Mouse (Mus musculus): Measurements from ENCODE around the gene Zfyve28. TPM values are rescaled to one million over a fixed set of nuclear protein-coding genes. Genes with fewer than 3 reads are reported as not detected.

Zfyve28 gene
- total RNA-seq, 2 experiments from 2014 or later, result 0.68 to 0.83 TPM

GRCm38 (mm10) chr5:34252967-34253519 is 35.2 kb downstream of the Zfyve28 start:
- intact Hi-C loops (cut with DNase I), result no loop called here
- DNase-seq, result no peak

- no peak for DNase-seq
- intact Hi-C loops (cut with DNase I), result no loop called here
Measured at GRCm38 (mm10) chr5:34252307-34252966, 35.8 kb downstream of the Zfyve28 start.

GRCm38 (mm10) chr5:34251794-34252193 is 36.5 kb downstream of the Zfyve28 start:
- intact Hi-C loops (cut with DNase I), result no loop called here
- DNase-seq, result no peak

DNA sequence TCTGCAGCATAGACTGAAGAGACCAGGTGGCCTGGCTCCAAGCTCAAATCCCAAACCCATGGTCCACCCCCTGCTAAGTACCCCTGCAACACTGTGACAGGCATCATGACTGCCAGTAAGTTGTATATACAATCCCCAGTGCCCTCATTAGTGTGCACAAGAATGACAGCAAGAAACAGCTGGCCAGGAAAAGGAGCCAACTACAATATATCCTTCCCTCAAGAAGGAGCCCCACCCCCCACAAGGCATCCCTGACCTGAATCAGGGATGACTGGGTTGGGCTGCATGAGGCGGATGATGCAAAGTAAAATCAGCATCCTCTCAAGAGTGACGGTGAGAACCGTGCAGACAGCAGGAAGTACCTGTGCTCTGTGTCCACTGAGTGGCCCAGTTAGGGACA is 38.2 kb downstream of the Zfyve28 start:
- intact Hi-C loops (cut with DNase I), result no loop called here

DNA sequence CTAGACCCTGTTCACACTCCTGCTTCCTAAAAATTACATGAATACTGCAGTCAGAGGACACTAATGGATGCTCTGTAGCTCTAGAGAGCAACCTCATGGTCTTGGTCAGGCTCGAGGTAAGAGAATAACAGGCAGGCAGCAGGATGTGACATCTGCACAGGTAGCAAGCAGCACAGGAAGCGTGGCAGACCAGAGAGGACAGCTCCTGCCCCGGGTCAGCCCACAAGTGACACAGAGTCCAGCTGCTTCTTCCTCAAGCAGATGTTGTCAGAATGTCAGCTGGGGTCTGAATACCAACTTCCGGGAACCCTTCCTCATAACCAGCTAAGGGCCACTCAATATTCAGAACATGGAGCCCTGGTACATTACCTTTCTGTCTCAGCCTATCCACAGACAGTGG is 39.1 kb downstream of the Zfyve28 start:
- intact Hi-C loops (cut with DNase I), result no loop called here
- DNase-seq, result no peak

More for the DNA sequence above, 38.2 kb downstream of the Zfyve28 start:
- no peak for DNase-seq

DNA sequence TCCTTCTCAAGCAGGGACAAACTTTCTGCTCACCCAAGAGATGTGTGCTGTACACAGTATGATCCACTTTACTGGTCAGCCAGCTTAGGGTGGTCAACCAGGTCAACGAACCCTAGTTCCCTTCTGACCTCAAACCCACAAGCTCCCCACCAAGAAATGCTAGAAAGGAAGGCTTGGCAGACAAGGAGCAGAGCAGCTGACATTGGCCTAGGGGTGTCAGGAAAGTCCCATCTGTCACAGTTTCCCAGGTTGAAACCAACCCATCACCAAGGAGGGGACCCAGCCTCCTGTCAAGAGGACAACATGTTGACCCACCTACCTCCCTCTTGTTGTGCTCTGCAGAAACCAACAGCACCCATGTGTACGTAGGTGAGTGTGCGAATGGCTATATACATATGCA is 41.8 kb downstream of the Zfyve28 start:
- intact Hi-C loops (cut with DNase I), result no loop called here
- no peak for DNase-seq

DNA sequence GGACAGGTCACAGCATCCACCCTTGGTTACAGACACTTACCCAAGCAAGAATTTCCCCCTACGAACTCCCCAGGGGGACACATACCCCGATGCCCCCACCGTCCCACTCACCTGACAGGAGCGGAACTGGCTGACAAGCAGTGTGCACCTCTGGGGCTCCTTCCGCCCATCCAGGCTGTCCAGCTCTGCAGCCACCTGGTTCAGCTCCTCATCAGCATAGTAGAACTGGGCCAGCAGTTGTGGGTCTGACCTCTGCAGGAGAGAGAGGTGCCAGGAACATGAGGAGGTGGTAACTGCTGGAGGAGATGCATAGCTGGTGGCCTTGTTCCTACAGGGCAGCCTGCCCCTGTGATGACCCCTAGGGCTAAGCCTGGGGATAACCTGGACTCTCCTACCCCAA is 45.2 kb downstream of the Zfyve28 start:
- no peak for DNase-seq
- intact Hi-C loops (cut with DNase I), result no loop called here

- intact Hi-C loops (cut with DNase I), result no loop called here
- peak; percentile 38 to 54 for DNase-seq
Measured at GRCm38 (mm10) chr5:34242224-34242963, 45.9 kb downstream of the Zfyve28 start.

DNA sequence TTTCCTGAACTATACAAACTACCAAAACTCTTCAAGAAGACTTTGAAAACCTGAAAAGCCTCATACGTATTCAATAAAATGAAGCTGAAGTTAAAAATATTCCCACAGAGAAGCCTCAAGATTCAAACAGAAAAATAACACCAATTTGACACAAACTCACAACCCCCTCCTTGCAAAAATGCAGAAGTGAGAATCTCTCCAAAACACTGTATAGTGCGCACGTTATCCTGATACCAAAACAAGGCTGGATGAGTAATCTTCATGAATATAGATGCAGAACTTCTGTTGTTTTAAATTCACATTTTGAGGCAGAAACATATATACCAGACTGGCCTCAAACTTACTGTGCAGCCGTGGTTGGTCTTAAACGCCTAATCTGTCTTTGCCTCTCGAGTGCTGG is 49.8 kb downstream of the Zfyve28 start:
- DNase-seq, result no peak
- intact Hi-C loops (cut with DNase I), result no loop called here

GRCm38 (mm10) chr5:34235898-34236420 is 52.3 kb downstream of the Zfyve28 start:
- DNase-seq, result peak; percentile 32 to 57
- intact Hi-C loops (cut with DNase I), result no loop called here

- intact Hi-C loops (cut with DNase I), result no loop called here
- no peak for DNase-seq
Measured at GRCm38 (mm10) chr5:34235056-34235455, 53.2 kb downstream of the Zfyve28 start.

DNA sequence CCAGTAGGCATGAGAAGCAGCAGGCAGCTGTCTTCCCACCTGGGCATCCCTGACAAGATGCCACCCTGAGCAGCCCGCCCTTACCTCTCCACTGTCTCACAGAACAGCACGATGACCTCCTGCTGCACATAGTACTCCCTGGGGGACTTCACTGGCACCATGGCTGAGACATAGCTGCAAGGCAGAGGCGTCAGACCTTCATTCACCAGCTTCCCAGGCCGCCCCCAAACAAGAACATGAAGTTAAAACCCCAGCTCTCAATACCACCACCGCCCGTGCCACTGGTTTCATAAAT is 55.1 kb downstream of the Zfyve28 start:
- DNase-seq, result no peak
- intact Hi-C loops (cut with DNase I), result no loop called here

- intact Hi-C loops (cut with DNase I), result no loop called here
- DNase-seq, result no peak
Measured at GRCm38 (mm10) chr5:34232481-34233220, 55.6 kb downstream of the Zfyve28 start.

DNA sequence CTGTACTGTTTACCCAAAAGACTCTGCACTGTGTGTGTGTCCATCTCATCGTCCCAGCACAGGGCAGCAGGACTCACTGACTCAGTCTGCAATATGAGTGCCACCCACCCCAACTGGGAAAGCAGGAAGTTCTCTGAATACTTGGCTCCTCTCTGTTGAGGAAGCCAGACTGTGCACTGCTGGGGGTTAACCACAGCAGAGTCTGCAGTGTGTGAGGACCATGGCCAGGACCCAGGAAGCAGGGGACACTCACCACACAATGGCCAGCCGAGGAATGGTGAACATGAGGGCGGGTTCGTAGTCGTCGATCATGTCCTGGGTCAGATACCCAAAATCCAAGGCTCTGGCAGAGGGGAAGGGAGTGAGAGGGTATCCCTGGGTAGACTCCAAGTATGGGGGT is 56.3 kb downstream of the Zfyve28 start:
- intact Hi-C loops (cut with DNase I), result no loop called here
- DNase-seq, result no peak

GRCm38 (mm10) chr5:34230599-34231485 is 57.4 kb downstream of the Zfyve28 start:
- intact Hi-C loops (cut with DNase I), result no loop called here
- DNase-seq, result no peak

DNA sequence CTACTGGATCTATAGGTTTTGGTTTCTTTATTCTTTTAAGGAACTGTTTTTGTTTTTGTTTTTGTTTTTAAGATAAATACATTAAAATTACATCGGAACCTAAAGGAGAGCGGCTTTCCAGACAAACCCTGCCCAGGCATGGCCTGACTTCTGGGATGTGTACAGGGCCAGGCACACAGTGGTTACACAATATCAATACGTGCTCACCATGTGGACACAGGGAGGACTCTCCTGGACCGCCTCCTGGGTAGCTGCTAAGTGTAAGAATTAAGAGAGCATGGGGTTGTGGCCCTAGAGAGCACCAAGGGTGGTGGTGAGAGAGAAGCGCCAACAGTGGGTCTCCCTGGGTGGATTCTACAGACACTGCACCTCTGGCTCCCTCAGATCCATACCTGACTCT is 58.7 kb downstream of the Zfyve28 start:
- intact Hi-C loops (cut with DNase I), result no loop called here
- DNase-seq, result no peak

DNA sequence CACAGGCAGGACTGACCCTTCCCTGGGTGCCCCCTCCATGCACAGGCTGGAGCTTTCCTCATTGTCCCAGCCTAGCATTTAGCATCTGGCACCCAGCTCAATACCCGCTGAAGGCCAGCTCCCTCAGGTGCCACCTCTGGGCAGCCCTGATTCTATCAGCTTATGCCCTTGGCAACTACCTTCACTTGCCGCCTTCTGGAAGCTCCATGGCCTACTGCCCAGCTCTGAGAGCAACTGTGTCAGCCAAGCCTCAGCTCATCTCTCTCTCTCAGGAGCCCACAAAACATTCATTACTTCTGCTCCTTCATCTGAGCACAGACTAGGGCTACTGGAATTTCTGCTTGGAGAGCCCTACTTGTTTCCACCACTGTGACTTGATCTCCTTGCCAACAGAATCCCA is 62.7 kb downstream of the Zfyve28 start:
- DNase-seq, result no peak
- intact Hi-C loops (cut with DNase I), result no loop called here

- intact Hi-C loops (cut with DNase I), result no loop called here
- DNase-seq, result no peak
Measured at GRCm38 (mm10) chr5:34224515-34224914, 63.7 kb downstream of the Zfyve28 start.

GRCm38 (mm10) chr5:34220001-34220400 is 68.2 kb downstream of the Zfyve28 start:
- intact Hi-C loops (cut with DNase I), result no loop called here
- no peak for DNase-seq

- no peak for DNase-seq
- intact Hi-C loops (cut with DNase I), result no loop called here
Measured at GRCm38 (mm10) chr5:34218672-34219071, 69.6 kb downstream of the Zfyve28 start.
